Mouse (Mus musculus) CH12.LX (cell line): ENCODE data around the gene Mef2d.

Experiments used
- CTCF ChIP-seq, 2 experiments: IDR thresholded peaks in 1 of 2; conservative IDR thresholded peaks in 1 of 2; 2 replicates each; pipeline ENCODE4 v1.5.1; 2011 to 2012; ENCODE audit warnings: low read depth in 2 of 2, low read length in 2 of 2, improper control_type of control experiment in 1 of 2, inconsistent platforms in 1 of 2, mild to moderate bottlenecking in 1 of 2, moderate library complexity in 1 of 2
- E2F4 ChIP-seq: IDR thresholded peaks from 2 replicates; pipeline ENCODE4 v1.6.1; 2011; ENCODE audit warnings: low read depth, low read length, improper control_type of control experiment; ENCODE audit not compliant: insufficient replicate concordance
- KAT2A ChIP-seq: IDR thresholded peaks from 2 replicates; pipeline ENCODE4 v1.6.1; 2012; ENCODE audit warnings: low read length, improper control_type of control experiment, inconsistent platforms; ENCODE audit not compliant: insufficient replicate concordance
- MYC ChIP-seq: IDR thresholded peaks from 2 replicates; pipeline ENCODE4 v1.6.1; 2011; ENCODE audit warnings: low read depth, mild to moderate bottlenecking, improper control_type of control experiment, low read length
- TCF12 ChIP-seq: IDR thresholded peaks from 2 replicates; pipeline ENCODE4 v1.6.1; 2014; ENCODE audit warnings: low read depth, mild to moderate bottlenecking, inconsistent platforms, low read length, improper control_type of control experiment
- UBTF ChIP-seq: IDR thresholded peaks from 2 replicates; pipeline ENCODE4 v1.6.1; 2012; ENCODE audit warnings: low read depth, mild to moderate bottlenecking, inconsistent platforms, low read length, improper control_type of control experiment, moderate library complexity
- USF1 ChIP-seq: IDR thresholded peaks from 2 replicates; pipeline ENCODE4 v1.6.1; 2014; ENCODE audit warnings: low read depth, mild to moderate bottlenecking, inconsistent platforms, low read length, improper control_type of control experiment

GRCm38 (mm10) chr3:88128056-88128455 lies 14.1 kb upstream of the Mef2d start:
- TF ChIP-seq UBTF (no peak), KAT2A (no peak), CTCF (conservative IDR thresholded peaks at IDR 0.05 in 1 of 2, IDR thresholded peaks at IDR 0.05 in 1 of 2; ENCODE audit: low read depth in 2 of 2, low read length in 2 of 2) (no peak), MYC (no peak), USF1 (no peak), TCF12 (no peak), E2F4 (no peak)
